Mouse (Mus musculus) urinary bladder, postnatal 14 days (tissue): ENCODE measurements at regions not wholly inside any gene's neighbourhood (a gene's known extent, or its start where the extent isn't known, plus 50 kb on each side); places are given as distances from the start of the nearest gene placed in this dataset.
"Not testable (repeated sequence)": the region's sequence is repeated elsewhere in the genome, so short reads cannot be mapped to it uniquely, and the experiment has no call there.

Source experiments
- DNase-seq: peaks from one replicate; pipeline ENCODE4 v3.0.0; 2021; ENCODE audit warnings: low spot score

DNA sequence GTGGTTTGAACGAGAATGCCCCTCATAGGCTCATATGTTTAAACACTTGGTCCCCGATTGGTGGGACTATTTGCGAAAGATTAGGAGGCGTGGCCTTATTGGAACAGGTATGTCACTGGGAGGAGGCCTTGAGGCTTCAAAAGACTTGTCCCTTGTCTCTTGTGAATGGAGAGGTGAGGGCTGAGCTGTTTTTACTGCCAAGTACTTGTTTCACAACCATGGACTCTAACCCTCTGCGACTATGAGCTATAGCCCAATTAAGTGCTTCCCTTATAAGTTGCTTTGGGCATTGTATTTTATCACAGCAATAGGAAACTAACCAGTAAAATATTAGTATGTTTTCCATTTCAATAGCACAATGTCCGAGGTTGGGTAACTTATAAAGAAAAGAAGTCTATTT is 511.7 kb downstream of the Bnc2 start:
- DNase-seq: no peak

DNA sequence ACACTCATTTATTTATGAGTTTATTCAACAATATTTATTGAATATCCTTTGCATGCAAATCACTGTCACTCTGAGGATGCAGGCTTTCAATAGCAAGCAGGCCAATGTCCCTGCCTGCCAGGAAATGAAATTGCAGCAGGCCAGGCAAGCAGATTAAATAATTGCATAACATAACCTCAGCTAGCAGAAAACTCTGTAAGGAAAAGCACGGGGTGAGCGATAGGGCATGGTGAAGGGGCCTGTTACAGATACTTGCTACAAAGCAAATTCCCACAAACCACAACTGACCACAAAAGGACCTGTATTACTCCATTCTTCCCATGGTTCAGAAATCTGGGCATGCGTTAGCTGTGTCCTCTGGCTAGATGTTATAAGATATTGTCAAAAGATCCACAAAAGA is 509.8 kb downstream of the Bnc2 start:
- no peak for DNase-seq

DNA sequence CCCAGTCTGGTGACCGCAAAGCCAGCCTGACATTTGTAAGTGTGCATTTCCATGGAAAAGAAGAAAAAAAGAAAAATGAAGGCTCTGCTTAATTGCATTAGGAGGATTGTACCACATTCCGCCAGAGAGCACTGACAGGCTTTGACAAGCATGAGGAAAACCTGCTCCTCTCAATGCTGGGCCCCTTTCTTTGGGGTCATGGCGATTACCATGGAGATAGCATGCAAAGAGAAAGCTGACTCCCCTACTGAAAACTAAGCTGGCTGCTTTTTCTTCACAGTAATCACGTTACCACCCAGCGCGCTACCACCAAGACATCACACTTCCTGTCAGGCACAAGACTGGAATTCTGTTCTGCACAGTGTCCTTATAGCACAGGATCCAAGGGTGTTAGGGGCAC is 502.2 kb downstream of the Bnc2 start:
- no peak for DNase-seq

DNA sequence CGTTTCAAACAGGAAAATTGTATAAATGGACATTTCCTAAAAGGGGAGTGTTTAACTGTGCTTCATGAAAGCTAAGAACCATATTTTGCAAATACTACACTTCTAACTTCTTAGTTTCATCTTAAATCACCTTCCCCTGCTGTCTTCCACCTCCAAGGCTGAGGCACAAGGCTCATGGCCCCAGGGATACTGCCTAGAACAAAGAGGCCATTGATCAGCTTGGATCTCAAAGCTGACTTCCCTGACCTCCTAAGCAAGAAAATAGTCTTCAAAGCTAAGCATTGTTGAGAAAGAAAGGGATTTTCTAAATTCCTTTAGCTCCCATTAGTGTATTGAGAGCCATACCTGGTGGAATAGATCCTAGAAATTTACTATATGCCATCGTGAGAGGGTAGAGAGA is 501.6 kb downstream of the Bnc2 start:
- DNase-seq: no peak

DNA sequence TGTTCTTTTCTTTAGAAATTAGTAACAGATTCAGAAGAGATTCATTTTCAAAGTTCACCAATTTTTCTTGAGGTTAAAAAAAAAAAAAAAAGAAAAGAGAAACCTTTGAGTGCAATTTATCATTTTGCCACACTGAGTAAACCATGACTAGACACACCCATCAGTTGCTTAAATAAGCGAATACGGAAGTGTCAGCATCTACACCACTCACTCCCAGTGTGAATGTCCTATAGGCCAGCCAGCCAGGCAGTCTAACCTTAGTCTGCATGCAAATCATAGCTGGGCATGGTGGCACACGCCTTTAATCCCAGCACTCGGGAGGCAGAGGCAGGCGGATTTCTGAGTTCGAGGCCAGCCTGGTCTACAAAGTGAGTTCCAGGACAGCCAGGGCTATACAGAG is 498.6 kb downstream of the Bnc2 start:
- DNase-seq: not testable (repeated sequence)

GRCm38 (mm10) chr4:84177827-84178226 is 497.2 kb downstream of the Bnc2 start:
- DNase-seq: no peak

GRCm38 (mm10) chr4:84184436-84184835 is 490.6 kb downstream of the Bnc2 start:
- DNase-seq: no peak

- no peak for DNase-seq
Measured at GRCm38 (mm10) chr4:84184844-84185243, 490.2 kb downstream of the Bnc2 start.

GRCm38 (mm10) chr4:84189315-84189714 is 485.8 kb downstream of the Bnc2 start:
- no peak for DNase-seq

DNA sequence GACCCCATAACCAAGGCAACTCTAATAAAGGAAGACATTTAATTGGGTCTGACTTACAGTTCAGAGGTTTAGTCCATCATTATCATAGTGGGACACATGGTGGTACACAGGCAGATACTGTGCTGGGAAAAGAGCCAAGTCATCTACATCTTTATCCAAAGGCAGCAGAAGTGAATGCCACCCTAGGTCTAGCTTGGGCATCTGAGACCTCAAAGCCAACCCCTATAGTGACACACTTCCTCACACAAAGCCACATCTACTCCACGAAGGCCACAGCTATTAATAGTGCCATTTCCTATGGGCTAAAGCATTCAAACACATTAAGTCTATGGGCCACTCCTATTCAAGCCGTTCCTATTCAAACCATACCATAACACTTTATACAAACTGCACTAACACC is 483.8 kb downstream of the Bnc2 start:
- DNase-seq: no peak

- DNase-seq: no peak
Measured at GRCm38 (mm10) chr4:84192301-84192700, 482.8 kb downstream of the Bnc2 start.

- no peak for DNase-seq
Measured at GRCm38 (mm10) chr4:84196732-84197131, 478.3 kb downstream of the Bnc2 start.

- DNase-seq: no peak
Measured at GRCm38 (mm10) chr4:84198176-84198575, 476.9 kb downstream of the Bnc2 start.

- no peak for DNase-seq
Measured at GRCm38 (mm10) chr4:84199181-84199656, 475.9 kb downstream of the Bnc2 start.

DNA sequence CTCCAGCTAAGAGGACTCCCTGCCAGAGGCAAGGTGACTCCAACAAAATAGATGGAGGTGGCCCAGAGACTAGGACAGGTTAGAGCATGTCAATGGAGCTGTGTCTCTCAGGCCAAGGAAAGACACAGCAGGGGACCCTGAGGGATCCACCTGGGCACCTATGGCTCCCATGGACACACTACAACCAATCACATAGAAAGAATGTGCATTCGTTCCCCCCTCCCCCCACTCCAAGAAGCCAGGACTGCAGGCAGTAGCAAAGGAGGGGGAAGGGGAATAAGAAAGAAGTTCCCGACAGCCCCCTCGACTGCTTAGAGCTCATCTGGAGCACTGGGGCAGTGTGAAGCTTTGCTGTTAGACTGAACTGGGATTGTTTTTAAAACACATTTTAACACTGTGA is 474.1 kb downstream of the Bnc2 start:
- DNase-seq: no peak

- no peak for DNase-seq
Measured at GRCm38 (mm10) chr4:84202231-84202630, 472.8 kb downstream of the Bnc2 start.

DNA sequence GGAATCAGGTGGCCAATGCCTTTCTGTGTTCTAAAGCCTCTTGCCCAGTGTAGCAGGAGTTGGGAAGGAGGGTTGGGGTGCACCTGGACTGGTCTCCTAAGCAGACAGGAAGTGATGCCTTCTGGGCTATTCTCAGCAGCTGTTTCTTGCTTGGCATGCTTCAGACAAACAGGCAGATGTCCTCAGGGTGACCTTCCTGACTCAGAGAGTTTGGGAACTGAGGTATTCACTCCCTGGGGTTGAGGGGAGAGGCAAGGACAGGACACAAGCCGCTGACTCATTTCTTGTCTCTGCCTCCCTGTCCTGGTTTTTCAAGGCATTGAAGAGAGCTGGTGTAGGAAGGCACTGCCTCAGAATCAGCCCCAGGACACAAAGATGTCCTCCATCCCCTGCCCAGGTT is 471.4 kb downstream of the Bnc2 start:
- no peak for DNase-seq

- no peak for DNase-seq
Measured at GRCm38 (mm10) chr4:84204777-84205176, 470.3 kb downstream of the Bnc2 start.

GRCm38 (mm10) chr4:84208175-84208574 is 466.9 kb downstream of the Bnc2 start:
- DNase-seq: no peak

DNA sequence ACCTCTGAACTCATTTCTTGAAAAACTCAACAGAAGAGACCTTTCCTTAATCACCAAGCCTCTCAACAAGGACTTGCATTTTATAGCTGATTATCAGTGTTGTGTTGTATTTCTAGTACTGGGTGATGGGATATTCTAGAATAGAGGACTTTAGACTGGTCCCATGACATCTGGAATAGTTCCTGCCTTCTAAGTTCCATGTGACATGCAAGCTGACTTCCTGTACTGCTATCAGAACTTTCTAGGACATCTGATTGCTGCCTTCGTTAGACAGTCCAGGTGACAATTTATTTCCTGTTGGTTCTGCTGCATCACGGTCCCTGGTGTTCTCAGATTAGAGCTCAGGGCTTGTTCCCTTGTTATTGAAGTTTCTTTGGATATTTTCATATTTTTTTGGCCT is 465.5 kb downstream of the Bnc2 start:
- no peak for DNase-seq

DNA sequence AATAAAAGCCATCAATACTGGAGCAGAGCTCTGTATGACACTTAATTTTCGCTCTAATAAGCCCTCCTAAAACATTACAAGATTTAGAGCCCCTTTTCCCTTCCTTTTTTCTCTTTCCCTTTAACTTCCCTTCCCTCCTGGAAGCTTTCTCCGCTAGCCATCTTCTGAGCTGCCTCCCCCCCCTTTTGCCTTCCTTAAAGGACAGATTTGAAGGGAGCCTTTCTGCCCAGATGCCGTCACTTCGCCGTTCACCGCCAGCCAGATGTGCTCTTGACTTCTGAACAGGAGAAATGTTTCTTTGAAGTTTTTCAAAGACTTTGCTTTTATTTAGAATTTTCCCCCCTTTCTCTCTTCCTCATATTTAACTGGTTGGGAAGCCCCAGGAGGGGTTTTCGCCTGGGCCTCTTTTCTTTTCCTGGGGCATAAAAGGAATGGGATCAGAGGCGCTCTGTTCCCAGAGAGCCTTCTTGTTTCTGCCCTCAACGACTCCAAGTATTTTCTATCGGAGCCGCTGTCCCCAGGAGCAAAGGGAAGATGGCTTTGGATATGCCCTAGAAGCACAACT is 463.7 kb downstream of the Bnc2 start:
- DNase-seq: no peak

DNA sequence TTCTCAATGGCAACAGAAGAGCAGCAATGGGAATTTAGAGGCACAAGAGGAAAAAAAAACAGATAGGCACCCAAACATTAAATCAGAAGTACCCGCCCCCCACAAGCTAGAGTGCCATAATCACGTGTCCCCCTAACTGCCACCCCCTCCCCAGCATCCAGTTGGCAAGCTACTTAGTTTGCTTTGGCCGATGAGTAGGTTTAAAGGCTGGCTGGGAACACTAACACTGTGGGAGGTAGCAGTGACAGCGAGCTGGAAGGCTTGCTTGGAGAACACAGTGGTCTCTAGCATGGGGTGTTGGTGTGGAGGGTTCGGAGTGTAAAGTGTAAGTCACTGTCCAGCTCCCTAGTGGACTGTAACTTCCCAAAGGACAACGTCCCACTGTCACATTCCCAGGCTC is 463.1 kb downstream of the Bnc2 start:
- no peak for DNase-seq

DNA sequence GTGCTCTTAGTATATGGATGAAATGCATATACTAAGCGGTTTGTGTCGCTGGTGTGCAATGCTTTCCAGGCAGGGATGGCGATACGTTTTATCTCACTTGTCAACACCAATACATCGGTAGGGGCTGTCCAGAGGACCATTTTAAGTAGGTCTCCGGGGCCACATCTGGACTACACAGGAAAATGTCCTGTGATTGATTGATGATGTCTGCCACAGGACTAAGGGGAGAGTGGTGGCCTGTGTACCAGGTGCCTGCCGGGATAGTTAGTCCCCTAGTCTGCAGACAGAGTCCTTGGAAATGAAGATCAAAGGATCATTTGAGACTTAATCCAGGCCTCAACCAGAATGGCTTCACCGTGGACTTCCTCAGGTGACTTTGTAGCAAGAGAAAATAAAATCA is 460.6 kb downstream of the Bnc2 start:
- DNase-seq: no peak

DNA sequence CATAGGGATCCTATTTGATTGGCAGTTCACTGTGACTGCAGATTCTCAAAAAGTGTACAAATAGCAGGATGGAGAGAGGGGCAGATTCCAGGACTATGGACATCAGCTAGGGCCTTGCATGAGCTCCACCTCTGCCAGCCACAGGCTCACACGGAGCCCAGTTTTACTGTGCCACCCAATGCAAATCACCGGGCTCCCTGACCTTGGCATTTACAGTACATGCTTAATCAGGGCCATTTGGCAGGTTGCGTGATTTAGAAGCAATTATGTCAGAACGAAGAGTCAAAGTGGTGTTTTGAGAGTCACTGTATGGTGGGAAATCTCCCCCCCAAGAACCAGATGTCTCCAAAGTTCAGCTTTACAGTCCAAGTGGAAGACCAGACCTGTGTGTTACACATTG is 456.1 kb downstream of the Bnc2 start:
- DNase-seq: no peak
